Mouse (Mus musculus): ENCODE measurements around the gene Elmo3. TPM values are rescaled to one million over a fixed set of nuclear protein-coding genes. Genes with fewer than 3 reads are reported as not detected.
A peak's percentile ranks its signal among the peaks of the same experiment; 100 is the strongest.

Elmo3 gene
- polyA plus RNA-seq, 1 experiment from 2014 or later = 1.1 TPM

GRCm38 (mm10) chr8:105342768-105343167 lies 37.4 kb downstream of the Elmo3 start:
- 80% methylated on average over 4 of the region's 4 CpGs for WGBS

GRCm38 (mm10) chr8:105343791-105344574 lies 38.6 kb downstream of the Elmo3 start:
- Histone ChIP-seq H3K4me1 (ENCODE audit: control insufficient read depth, insufficient read depth, low read length) (peaks cover 6% of the 10 kb centered on the region; the same call in 1 of the 2 replicates), H3K4me2 (ENCODE audit: low read length) (no peak overlapping the region), H3K27ac (ENCODE audit: low read length) (no peak overlapping the region), H3K4me3 (ENCODE audit: low read depth, low read length) (no peak overlapping the region), H3K27me3 (ENCODE audit: control insufficient read depth, insufficient read depth, low read depth, low read length) (peaks cover 12% of the 10 kb centered on the region; the same call in 1 of the 2 replicates), H3K36me3 (ENCODE audit: control insufficient read depth, insufficient read depth, low read length) (no peaks in the 10 kb centered on the region), H3K9ac (ENCODE audit: low read depth, low read length) (no peak overlapping the region), H3K9me3 (replicated peaks; ENCODE audit: control insufficient read depth, low read length, poor library complexity, severe bottlenecking) (no peaks in the 10 kb centered on the region)
- WGBS = 79% methylated on average over 6 of the region's 8 CpGs
- ATAC-seq = no peak

More at GRCm38 (mm10) chr8:105342768-105343167, 37.4 kb downstream of the Elmo3 start:
- Histone ChIP-seq H3K4me2 (ENCODE audit: low read length) (no peak overlapping the region), H3K4me1 (ENCODE audit: control insufficient read depth, insufficient read depth, low read length) (peaks cover 6% of the 10 kb centered on the region; the same call in 1 of the 2 replicates), H3K4me3 (ENCODE audit: low read depth, low read length) (no peak overlapping the region), H3K27me3 (ENCODE audit: control insufficient read depth, insufficient read depth, low read depth, low read length) (peaks cover 12% of the 10 kb centered on the region; the same call in 1 of the 2 replicates), H3K9me3 (replicated peaks; ENCODE audit: control insufficient read depth, low read length, poor library complexity, severe bottlenecking) (no peaks in the 10 kb centered on the region), H3K36me3 (ENCODE audit: control insufficient read depth, insufficient read depth, low read length) (no peaks in the 10 kb centered on the region), H3K9ac (ENCODE audit: low read depth, low read length) (no peak overlapping the region), H3K27ac (ENCODE audit: low read length) (no peak overlapping the region)
- ATAC-seq = no peak

- H3K9me3 ChIP-seq (replicated peaks; ENCODE audit: control insufficient read depth, low read length, poor library complexity, severe bottlenecking) = no peaks in the 10 kb centered on the region
- no peaks in the 10 kb centered on the region for H3K36me3 ChIP-seq (ENCODE audit: control insufficient read depth, insufficient read depth, low read length)
- no peak for ATAC-seq
- H3K27ac ChIP-seq (ENCODE audit: low read length) = no peak overlapping the region
- WGBS = 83% methylated on average over 7 of the region's 7 CpGs
- H3K4me3 ChIP-seq (ENCODE audit: low read depth, low read length) = no peak overlapping the region
- peaks cover 12% of the 10 kb centered on the region; the same call in 1 of the 2 replicates for H3K27me3 ChIP-seq (ENCODE audit: control insufficient read depth, insufficient read depth, low read depth, low read length)
- no peak overlapping the region for H3K9ac ChIP-seq (ENCODE audit: low read depth, low read length)
- peaks cover 8% of the 10 kb centered on the region; the same call in 1 of the 2 replicates for H3K4me1 ChIP-seq (ENCODE audit: control insufficient read depth, insufficient read depth, low read length)
- no peak overlapping the region for H3K4me2 ChIP-seq (ENCODE audit: low read length)
These were observed 39.9 kb downstream of the Elmo3 start for GRCm38 (mm10) chr8:105345061-105345975.

GRCm38 (mm10) chr8:105346611-105347427 lies 41.4 kb downstream of the Elmo3 start:
- H3K4me2 ChIP-seq (ENCODE audit: low read length) = peak overlapping the region; percentile 93
- no peaks in the 10 kb centered on the region for H3K36me3 ChIP-seq (ENCODE audit: control insufficient read depth, insufficient read depth, low read length)
- WGBS = under 1% methylated on average over 34 of the region's 34 CpGs
- peaks cover 12% of the 10 kb centered on the region; the same call in 1 of the 2 replicates for H3K27me3 ChIP-seq (ENCODE audit: control insufficient read depth, insufficient read depth, low read depth, low read length)
- no peaks in the 10 kb centered on the region for H3K9me3 ChIP-seq (replicated peaks; ENCODE audit: control insufficient read depth, low read length, poor library complexity, severe bottlenecking)
- peak overlapping the region; percentile 67 for H3K4me3 ChIP-seq (ENCODE audit: low read depth, low read length)
- no peak overlapping the region for H3K27ac ChIP-seq (ENCODE audit: low read length)
- H3K4me1 ChIP-seq (ENCODE audit: control insufficient read depth, insufficient read depth, low read length) = peaks cover 14% of the 10 kb centered on the region; the same call in 1 of the 2 replicates
- H3K9ac ChIP-seq (ENCODE audit: low read depth, low read length) = peak overlapping the region; percentile 11
- peak; percentile 16 for ATAC-seq

GRCm38 (mm10) chr8:105347428-105348221 lies 42.2 kb downstream of the Elmo3 start, which contains the start of gene Fhod1:
Gene Fhod1 (minus strand): TSS chr8:105347953.
- Histone ChIP-seq H3K9me3 (replicated peaks; ENCODE audit: control insufficient read depth, low read length, poor library complexity, severe bottlenecking) (no peaks in the 10 kb centered on the region), H3K27ac (ENCODE audit: low read length) (peak within 1 kb of the TSS; percentile 81), H3K4me1 (ENCODE audit: control insufficient read depth, insufficient read depth, low read length) (peaks cover 14% of the 10 kb centered on the region; the same call in 1 of the 2 replicates), H3K4me3 (ENCODE audit: low read depth, low read length) (peak within 1 kb of the TSS; percentile 67), H3K4me2 (ENCODE audit: low read length) (peak within 1 kb of the TSS; percentile 93), H3K27me3 (ENCODE audit: control insufficient read depth, insufficient read depth, low read depth, low read length) (peaks cover 12% of the 10 kb centered on the region; the same call in 1 of the 2 replicates), H3K9ac (ENCODE audit: low read depth, low read length) (peak within 1 kb of the TSS; percentile 80), H3K36me3 (ENCODE audit: control insufficient read depth, insufficient read depth, low read length) (no peaks in the 10 kb centered on the region)
- under 1% methylated on average over 53 of the region's 53 CpGs for WGBS
- ATAC-seq = peak; percentile 84

GRCm38 (mm10) chr8:105348450-105349095 lies 43.2 kb downstream of the Elmo3 start, which contains the start of gene Slc9a5:
Gene Slc9a5 (plus strand): TSS chr8:105348843.
- H3K4me3 ChIP-seq (ENCODE audit: low read depth, low read length) = peak within 1 kb of the TSS; percentile 67
- ATAC-seq = peak; percentile 43
- peak within 1 kb of the TSS; percentile 93 for H3K4me2 ChIP-seq (ENCODE audit: low read length)
- under 1% methylated on average over 34 of the region's 34 CpGs for WGBS
- peak within 1 kb of the TSS; percentile 80 for H3K9ac ChIP-seq (ENCODE audit: low read depth, low read length)
- H3K27ac ChIP-seq (ENCODE audit: low read length) = peak within 1 kb of the TSS; percentile 81
- H3K36me3 ChIP-seq (ENCODE audit: control insufficient read depth, insufficient read depth, low read length) = no peaks in the 10 kb centered on the region
- no peaks in the 10 kb centered on the region for H3K9me3 ChIP-seq (replicated peaks; ENCODE audit: control insufficient read depth, low read length, poor library complexity, severe bottlenecking)
- H3K27me3 ChIP-seq (ENCODE audit: control insufficient read depth, insufficient read depth, low read depth, low read length) = peaks cover 12% of the 10 kb centered on the region; the same call in 1 of the 2 replicates
- peaks cover 14% of the 10 kb centered on the region; the same call in 1 of the 2 replicates for H3K4me1 ChIP-seq (ENCODE audit: control insufficient read depth, insufficient read depth, low read length)

- Histone ChIP-seq H3K27ac (ENCODE audit: low read length) (peak overlapping the region; percentile 81), H3K4me1 (ENCODE audit: control insufficient read depth, insufficient read depth, low read length) (peaks cover 14% of the 10 kb centered on the region; the same call in 1 of the 2 replicates), H3K9me3 (replicated peaks; ENCODE audit: control insufficient read depth, low read length, poor library complexity, severe bottlenecking) (no peaks in the 10 kb centered on the region), H3K27me3 (ENCODE audit: control insufficient read depth, insufficient read depth, low read depth, low read length) (peaks cover 12% of the 10 kb centered on the region; the same call in 1 of the 2 replicates), H3K36me3 (ENCODE audit: control insufficient read depth, insufficient read depth, low read length) (no peaks in the 10 kb centered on the region), H3K4me2 (ENCODE audit: low read length) (peak overlapping the region; percentile 93), H3K9ac (ENCODE audit: low read depth, low read length) (peak overlapping the region; percentile 80), H3K4me3 (ENCODE audit: low read depth, low read length) (peak overlapping the region; percentile 67)
- ATAC-seq = peak; percentile 50
- under 1% methylated on average over 31 of the region's 48 CpGs for WGBS
These were observed 43.8 kb downstream of the Elmo3 start for GRCm38 (mm10) chr8:105349096-105349771.

Measured in midbrain, embryonic 16.5 days (tissue).